Mouse (Mus musculus): ENCODE measurements around the gene Rbms2. TPM values are rescaled to one million over a fixed set of nuclear protein-coding genes. Genes with fewer than 3 reads are reported as not detected.
A peak's percentile ranks its signal among the peaks of the same experiment; 100 is the strongest.

The Rbms2 gene
- polyA plus RNA-seq, 1 experiment from 2014 or later = 26.6 TPM

DNA sequence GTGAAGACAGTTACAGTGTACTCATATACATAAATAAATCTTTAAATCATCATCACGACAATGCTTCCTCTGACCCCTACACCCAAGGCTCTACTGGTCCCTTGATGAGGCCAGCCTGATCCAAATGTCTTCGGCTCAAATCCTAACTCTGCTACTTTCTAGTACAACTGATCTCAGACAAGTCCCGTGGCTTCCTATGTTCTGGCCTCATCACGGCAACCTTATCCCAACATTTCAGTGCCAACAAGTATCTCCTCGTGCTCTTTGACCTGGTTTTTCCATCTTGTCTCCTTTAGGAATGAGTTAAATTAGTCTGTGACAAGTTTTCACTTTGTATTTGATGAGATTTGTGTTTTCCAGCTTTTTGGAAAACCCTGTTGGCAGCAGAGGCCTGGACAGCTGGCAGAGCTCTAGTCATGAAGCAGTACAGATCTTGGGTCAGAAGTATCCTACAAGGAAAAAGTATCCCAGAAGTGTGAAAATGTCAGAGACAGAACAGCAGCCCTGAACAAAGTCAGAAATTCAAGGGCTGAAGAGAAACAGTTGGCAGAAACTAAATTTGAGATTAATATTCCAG is 31.2 kb downstream of the Rbms2 start:
- H3K27ac ChIP-seq = peak overlapping the region; percentile 82; the same call in 1 of the 2 replicates
- H3K36me3 ChIP-seq (replicated peaks) = peaks cover 52% of the 10 kb centered on the region
- DNase-seq (ENCODE audit: extremely low spot score, low spot score) = no peak
- H3K4me1 ChIP-seq = peaks cover 15% of the 10 kb centered on the region
- peak overlapping the region; percentile 36; the same call in 1 of the 2 replicates for H3K4me3 ChIP-seq
- WGBS = 90% methylated on average over 5 of the region's 5 CpGs
- no peaks in the 10 kb centered on the region for H3K9me3 ChIP-seq
- no peaks in the 10 kb centered on the region for H3K27me3 ChIP-seq (ENCODE audit: poor library complexity, severe bottlenecking)

GRCm38 (mm10) chr10:128144961-128145360 is 35.1 kb downstream of the Rbms2 start:
- Histone ChIP-seq H3K4me3 (no peak overlapping the region), H3K4me1 (peaks cover 12% of the 10 kb centered on the region), H3K9me3 (no peaks in the 10 kb centered on the region), H3K36me3 (replicated peaks) (peaks cover 80% of the 10 kb centered on the region), H3K27me3 (ENCODE audit: poor library complexity, severe bottlenecking) (no peaks in the 10 kb centered on the region), H3K27ac (no peak overlapping the region)
- no peak for DNase-seq (ENCODE audit: extremely low spot score, low spot score)
- 78% methylated on average over 2 of the region's 2 CpGs for WGBS

- DNase-seq (ENCODE audit: extremely low spot score, low spot score) = no peak
- no peaks in the 10 kb centered on the region for H3K4me1 ChIP-seq
- H3K4me3 ChIP-seq = no peak overlapping the region
- H3K27me3 ChIP-seq (ENCODE audit: poor library complexity, severe bottlenecking) = no peaks in the 10 kb centered on the region
- no peaks in the 10 kb centered on the region for H3K9me3 ChIP-seq
- 87% methylated on average over 4 of the region's 4 CpGs for WGBS
- H3K27ac ChIP-seq = no peak overlapping the region
- H3K36me3 ChIP-seq (replicated peaks) = peaks cover 89% of the 10 kb centered on the region
Observed at GRCm38 (mm10) chr10:128143659-128144058, 36.4 kb downstream of the Rbms2 start.

DNA sequence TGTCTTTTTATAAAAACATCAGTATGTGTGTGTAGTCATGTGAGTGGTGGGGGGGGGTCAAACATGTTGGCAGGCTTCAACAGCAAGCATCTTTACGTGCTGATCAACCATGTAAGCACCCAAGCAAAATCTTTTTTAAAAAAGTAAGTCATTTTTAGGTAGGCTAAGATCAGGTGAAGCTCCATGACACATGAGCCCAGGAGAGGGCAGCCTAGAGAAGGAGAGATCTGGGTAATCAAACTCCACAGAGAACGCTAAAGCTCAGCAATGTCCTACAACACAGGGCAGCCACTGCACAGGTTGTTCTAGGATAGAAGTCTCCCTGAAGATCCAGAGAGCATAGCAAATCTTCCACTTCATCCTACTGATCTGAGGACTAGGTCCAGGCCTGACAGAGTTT is 37.9 kb downstream of the Rbms2 start:
- WGBS = 77% methylated on average over 2 of the region's 2 CpGs

DNA sequence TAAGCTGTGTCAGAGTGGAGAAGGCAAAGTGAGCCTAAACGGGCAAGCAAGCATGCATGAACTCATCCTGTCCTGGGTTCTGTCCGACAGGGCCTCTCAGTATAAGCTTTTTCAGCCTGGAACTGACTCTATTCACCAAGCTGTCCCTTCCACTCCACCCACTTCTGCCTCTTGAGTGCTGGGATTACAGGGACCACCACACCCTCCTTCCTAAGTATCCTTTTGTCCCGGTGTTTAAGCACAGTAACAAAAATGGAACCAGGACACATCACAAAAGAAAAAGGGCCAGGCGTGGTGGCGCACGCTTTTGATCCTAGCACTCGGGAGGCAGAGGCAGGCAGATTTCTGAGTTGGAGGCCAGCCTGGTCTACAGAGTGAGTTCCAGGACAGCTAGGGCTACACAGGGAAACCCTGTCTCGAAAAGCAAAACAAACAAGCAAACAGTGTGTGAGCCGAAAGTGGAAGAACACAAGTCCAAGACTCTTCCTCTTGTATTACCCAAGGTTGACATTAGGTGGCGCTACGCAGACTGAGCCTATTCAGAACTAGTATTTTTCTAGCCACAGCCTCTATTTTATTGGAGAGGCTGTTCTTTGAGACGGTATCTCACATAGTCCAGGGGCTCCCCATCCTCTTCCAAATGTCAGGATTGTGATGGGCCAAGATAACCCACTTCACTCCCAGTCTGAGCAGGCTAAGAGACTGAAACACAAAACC is 39.7 kb downstream of the Rbms2 start:
- Histone ChIP-seq H3K36me3 (replicated peaks) (peaks cover 82% of the 10 kb centered on the region), H3K9me3 (no peaks in the 10 kb centered on the region), H3K27ac (no peak overlapping the region), H3K27me3 (ENCODE audit: poor library complexity, severe bottlenecking) (no peaks in the 10 kb centered on the region), H3K4me1 (no peaks in the 10 kb centered on the region), H3K4me3 (no peak overlapping the region)
- DNase-seq (ENCODE audit: extremely low spot score, low spot score) = peak; percentile 25
- 72% methylated on average over 12 of the region's 12 CpGs for WGBS

More for the DNA sequence above, 37.9 kb downstream of the Rbms2 start:
- Histone ChIP-seq H3K4me3 (no peak overlapping the region), H3K27ac (no peak overlapping the region), H3K27me3 (ENCODE audit: poor library complexity, severe bottlenecking) (no peaks in the 10 kb centered on the region), H3K4me1 (no peaks in the 10 kb centered on the region), H3K36me3 (replicated peaks) (peaks cover 93% of the 10 kb centered on the region), H3K9me3 (no peaks in the 10 kb centered on the region)
- DNase-seq (ENCODE audit: extremely low spot score, low spot score) = no peak

GRCm38 (mm10) chr10:128135374-128135773 is 44.7 kb downstream of the Rbms2 start:
- Histone ChIP-seq H3K4me1 (no peaks in the 10 kb centered on the region), H3K9me3 (no peaks in the 10 kb centered on the region), H3K4me3 (no peak overlapping the region), H3K27ac (no peak overlapping the region), H3K27me3 (ENCODE audit: poor library complexity, severe bottlenecking) (no peaks in the 10 kb centered on the region), H3K36me3 (replicated peaks) (peaks cover 81% of the 10 kb centered on the region)
- no peak for DNase-seq (ENCODE audit: extremely low spot score, low spot score)
- WGBS = 90% methylated on average over 6 of the region's 6 CpGs

GRCm38 (mm10) chr10:128133650-128134332 is 46.3 kb downstream of the Rbms2 start:
- H3K36me3 ChIP-seq (replicated peaks) = peaks cover 78% of the 10 kb centered on the region
- no peak overlapping the region for H3K27ac ChIP-seq
- DNase-seq (ENCODE audit: extremely low spot score, low spot score) = no peak
- no peaks in the 10 kb centered on the region for H3K9me3 ChIP-seq
- no peaks in the 10 kb centered on the region for H3K27me3 ChIP-seq (ENCODE audit: poor library complexity, severe bottlenecking)
- no peaks in the 10 kb centered on the region for H3K4me1 ChIP-seq
- no peak overlapping the region for H3K4me3 ChIP-seq
- WGBS = 54% methylated on average over 13 of the region's 13 CpGs

- Histone ChIP-seq H3K36me3 (replicated peaks) (peaks cover 83% of the 10 kb centered on the region), H3K9me3 (no peaks in the 10 kb centered on the region), H3K27ac (no peak overlapping the region), H3K4me3 (no peak overlapping the region), H3K27me3 (ENCODE audit: poor library complexity, severe bottlenecking) (no peaks in the 10 kb centered on the region), H3K4me1 (no peaks in the 10 kb centered on the region)
- DNase-seq (ENCODE audit: extremely low spot score, low spot score) = no peak
Observed at GRCm38 (mm10) chr10:128131812-128132211, 48.3 kb downstream of the Rbms2 start.

DNA sequence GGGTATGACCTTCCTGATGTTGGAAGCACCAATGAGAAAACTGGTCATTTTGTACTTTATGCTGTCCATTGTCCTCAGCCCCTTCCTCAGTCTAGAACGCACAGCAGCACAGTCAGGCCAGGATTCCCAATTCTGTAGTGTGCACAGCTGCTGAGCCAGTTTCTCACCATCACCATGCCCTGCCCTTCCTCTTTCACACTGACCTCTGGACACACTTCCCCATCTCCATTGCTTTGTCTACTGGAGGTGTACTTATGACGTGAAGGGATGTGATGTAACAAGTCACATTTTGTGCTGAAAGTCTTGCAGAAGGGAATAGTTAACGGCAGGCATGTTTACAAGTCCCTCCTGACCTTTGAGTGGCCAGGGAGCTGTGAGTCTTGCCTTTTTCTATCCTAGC is 48.8 kb downstream of the Rbms2 start:
- Histone ChIP-seq H3K27me3 (ENCODE audit: poor library complexity, severe bottlenecking) (no peaks in the 10 kb centered on the region), H3K36me3 (replicated peaks) (peaks cover 88% of the 10 kb centered on the region), H3K9me3 (no peaks in the 10 kb centered on the region), H3K4me3 (no peak overlapping the region), H3K4me1 (no peaks in the 10 kb centered on the region), H3K27ac (no peak overlapping the region)
- WGBS = 88% methylated on average over 3 of the region's 3 CpGs
- DNase-seq (ENCODE audit: extremely low spot score, low spot score) = no peak

- no peaks in the 10 kb centered on the region for H3K9me3 ChIP-seq
- no peak for DNase-seq (ENCODE audit: extremely low spot score, low spot score)
- H3K4me1 ChIP-seq = no peaks in the 10 kb centered on the region
- H3K27ac ChIP-seq = no peak overlapping the region
- 90% methylated on average over 8 of the region's 8 CpGs for WGBS
- H3K4me3 ChIP-seq = no peak overlapping the region
- H3K27me3 ChIP-seq (ENCODE audit: poor library complexity, severe bottlenecking) = no peaks in the 10 kb centered on the region
- peaks cover 94% of the 10 kb centered on the region for H3K36me3 ChIP-seq (replicated peaks)
Observed at GRCm38 (mm10) chr10:128128143-128128542, 52.0 kb downstream of the Rbms2 start.

GRCm38 (mm10) chr10:128127497-128127896 is 52.6 kb downstream of the Rbms2 start:
- no peak overlapping the region for H3K4me3 ChIP-seq
- peaks cover 94% of the 10 kb centered on the region for H3K36me3 ChIP-seq (replicated peaks)
- H3K27me3 ChIP-seq (ENCODE audit: poor library complexity, severe bottlenecking) = no peaks in the 10 kb centered on the region
- 80% methylated on average over 5 of the region's 5 CpGs for WGBS
- no peak for DNase-seq (ENCODE audit: extremely low spot score, low spot score)
- 0 out of 2 replicates have a peak overlapping the region, but pooled peaks have one; percentile 48 for H3K27ac ChIP-seq
- no peaks in the 10 kb centered on the region for H3K9me3 ChIP-seq
- H3K4me1 ChIP-seq = no peaks in the 10 kb centered on the region

- no peak overlapping the region for H3K27ac ChIP-seq
- H3K36me3 ChIP-seq (replicated peaks) = peaks cover 95% of the 10 kb centered on the region
- H3K4me1 ChIP-seq = no peaks in the 10 kb centered on the region
- H3K27me3 ChIP-seq (ENCODE audit: poor library complexity, severe bottlenecking) = no peaks in the 10 kb centered on the region
- 96% methylated on average over 14 of the region's 14 CpGs for WGBS
- H3K9me3 ChIP-seq = no peaks in the 10 kb centered on the region
- no peak for DNase-seq (ENCODE audit: extremely low spot score, low spot score)
- H3K4me3 ChIP-seq = no peak overlapping the region
Observed at GRCm38 (mm10) chr10:128125951-128126350, 54.1 kb downstream of the Rbms2 start.

DNA sequence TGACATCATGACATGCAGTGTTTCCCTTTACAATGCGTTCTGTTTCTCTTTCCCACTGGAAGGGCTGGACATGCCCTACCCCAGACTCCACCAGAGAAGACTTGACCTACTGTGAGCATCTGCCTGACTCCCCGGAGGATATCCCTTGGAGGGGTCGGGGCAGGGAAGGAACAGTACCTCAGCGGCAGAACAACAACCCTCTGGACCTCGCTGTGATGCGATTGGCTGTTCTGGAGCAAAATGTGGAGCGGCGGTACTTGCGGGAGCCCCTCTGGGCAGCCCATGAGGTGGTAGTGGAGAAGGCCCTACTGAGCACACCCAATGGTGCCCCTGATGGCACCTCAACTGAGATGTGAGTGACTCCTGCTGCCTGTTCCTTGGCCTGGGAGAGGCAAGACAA is 55.3 kb downstream of the Rbms2 start:
- Histone ChIP-seq H3K4me3 (no peak overlapping the region), H3K36me3 (replicated peaks) (peaks cover 96% of the 10 kb centered on the region), H3K4me1 (no peaks in the 10 kb centered on the region), H3K27me3 (ENCODE audit: poor library complexity, severe bottlenecking) (no peaks in the 10 kb centered on the region), H3K27ac (no peak overlapping the region), H3K9me3 (no peaks in the 10 kb centered on the region)
- no peak for DNase-seq (ENCODE audit: extremely low spot score, low spot score)
- 93% methylated on average over 9 of the region's 9 CpGs for WGBS
